Mouse (Mus musculus): ENCODE data around the gene Rgs10.

DNA sequence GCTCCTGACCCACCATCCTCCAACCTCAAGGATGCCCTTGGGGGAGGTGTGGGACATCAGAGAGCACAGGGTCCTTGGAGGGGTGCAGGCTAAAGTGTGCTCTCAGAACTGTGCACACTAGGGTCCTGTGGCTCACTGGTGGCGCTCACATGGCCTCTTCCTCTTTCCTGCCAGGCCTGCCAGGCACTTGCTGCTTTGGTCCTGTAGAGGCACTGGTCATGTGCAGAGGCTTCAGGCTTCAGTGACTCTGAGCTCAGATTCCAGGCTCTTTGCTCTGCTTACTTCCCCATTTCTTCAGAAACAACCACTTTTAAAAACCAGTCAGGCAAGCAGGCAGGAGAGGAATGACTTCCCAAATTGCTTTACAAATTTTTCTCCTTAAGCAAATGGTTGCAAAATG is 85.7 kb downstream of the Rgs10 start:
- no peak for TF ChIP-seq CTCF (IDR thresholded peaks at IDR 0.05; ENCODE audit: borderline replicate concordance, extremely low read depth, insufficient read depth, insufficient read length)
- TF ChIP-seq POLR2A (IDR thresholded peaks at IDR 0.05; ENCODE audit: borderline replicate concordance, extremely low read depth, insufficient read depth, insufficient read length, poor library complexity, severe bottlenecking): no peak
